Mouse (Mus musculus): ENCODE data around the gene Tmem151a.
"Not testable (repeated sequence)": the region's sequence is repeated elsewhere in the genome, so short reads cannot be mapped to it uniquely, and the experiment has no call there.

Tmem151a gene

DNA sequence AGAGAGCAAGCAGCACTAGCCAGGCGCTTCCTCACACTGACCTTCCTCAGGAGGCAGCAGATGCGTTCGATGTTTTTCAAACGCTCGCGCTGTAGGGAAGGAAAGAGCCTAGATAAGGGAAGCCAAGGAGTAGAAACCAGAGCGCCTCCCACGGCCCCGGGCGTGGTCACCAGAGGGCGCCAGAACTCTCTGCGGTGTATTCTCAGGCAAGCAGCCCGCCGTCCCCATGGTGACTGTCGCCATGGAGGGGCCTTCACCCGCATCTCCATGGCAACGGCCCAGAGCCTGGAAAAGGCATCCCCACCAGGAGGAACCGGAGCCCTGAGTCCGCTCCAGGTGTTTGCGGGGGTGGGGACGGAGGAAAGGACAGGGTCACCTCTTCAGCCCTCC lies 8.9 kb upstream of the Tmem151a start:
- DNase-seq (ENCODE audit: low read depth), result peak; percentile 89

DNA sequence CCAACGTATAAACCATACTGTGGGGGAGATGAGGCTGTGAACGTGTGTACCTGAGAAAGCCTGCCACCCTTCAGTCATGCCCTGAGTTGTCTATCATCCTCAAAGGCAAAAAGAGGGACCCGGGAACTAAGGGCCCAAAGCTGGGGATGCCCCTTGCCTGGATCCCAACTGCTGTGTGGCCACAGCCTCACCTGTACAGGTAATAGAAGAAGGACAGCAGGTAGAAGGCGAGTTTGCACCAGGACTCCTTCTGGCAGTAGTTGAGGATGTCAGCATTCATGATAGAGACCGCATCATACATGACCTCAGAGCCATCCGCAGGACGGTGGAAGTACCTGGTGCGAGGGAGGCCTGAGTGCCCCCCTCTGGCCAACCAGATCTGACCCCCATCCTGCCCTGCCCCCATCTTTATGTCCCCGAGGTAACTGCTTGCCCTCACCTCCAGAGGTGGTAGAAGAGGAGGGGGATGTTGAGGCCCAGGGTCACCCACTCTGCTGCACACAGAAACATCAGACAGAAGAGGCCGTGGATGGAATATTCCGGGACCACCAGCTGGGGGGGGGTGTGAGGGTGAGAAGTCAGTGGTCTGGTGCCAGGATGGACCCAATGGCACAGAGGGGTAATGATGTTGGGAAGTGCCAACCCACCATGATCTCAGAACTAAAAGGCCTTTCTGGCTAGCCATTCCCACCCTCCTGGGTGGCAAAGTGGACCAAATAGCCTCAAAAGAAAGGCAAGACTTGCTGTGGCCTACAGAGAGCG lies 8.3 kb upstream of the Tmem151a start:
- DNase-seq (ENCODE audit: low read depth), result no peak

DNA sequence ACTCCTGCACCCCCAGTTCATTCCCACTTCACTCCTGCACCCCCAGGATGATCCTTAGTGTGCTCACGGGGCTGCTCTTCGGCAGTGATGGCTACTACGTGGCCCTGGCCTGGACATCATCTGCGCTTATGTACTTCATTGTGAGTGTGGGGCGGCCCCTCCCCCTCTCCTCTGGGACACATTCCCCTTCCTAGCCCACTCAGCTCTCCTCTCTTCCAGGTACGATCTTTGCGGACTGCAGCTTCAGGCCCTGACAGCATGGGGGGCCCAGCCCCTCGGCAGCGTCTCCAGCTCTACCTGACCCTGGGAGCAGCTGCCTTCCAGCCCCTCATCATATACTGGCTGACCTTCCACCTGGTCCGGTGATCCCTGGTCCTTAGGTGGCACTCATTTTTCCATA lies 6.8 kb upstream of the Tmem151a start:
- DNase-seq (ENCODE audit: low read depth), result no peak

DNA sequence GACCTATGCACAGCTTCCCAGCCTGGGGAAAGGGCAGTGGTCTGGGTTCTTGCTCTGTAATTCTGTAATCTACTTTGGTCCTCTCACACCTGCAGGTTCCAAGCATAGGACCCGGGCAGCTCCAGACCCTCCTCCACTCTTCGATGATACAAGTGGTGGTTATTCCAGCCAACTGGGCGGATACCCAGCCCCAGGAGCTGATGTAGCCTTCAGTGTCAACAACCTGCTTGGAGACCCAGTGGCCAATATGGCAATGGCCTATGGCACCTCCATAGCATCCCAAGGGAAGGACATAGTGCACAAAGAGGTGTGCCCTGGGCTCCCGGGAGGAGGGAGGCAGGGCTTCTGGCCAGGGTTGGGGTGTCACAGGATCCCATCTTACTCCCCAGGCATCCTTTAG lies 4.0 kb upstream of the Tmem151a start:
- DNase-seq (ENCODE audit: low read depth), result no peak

DNA sequence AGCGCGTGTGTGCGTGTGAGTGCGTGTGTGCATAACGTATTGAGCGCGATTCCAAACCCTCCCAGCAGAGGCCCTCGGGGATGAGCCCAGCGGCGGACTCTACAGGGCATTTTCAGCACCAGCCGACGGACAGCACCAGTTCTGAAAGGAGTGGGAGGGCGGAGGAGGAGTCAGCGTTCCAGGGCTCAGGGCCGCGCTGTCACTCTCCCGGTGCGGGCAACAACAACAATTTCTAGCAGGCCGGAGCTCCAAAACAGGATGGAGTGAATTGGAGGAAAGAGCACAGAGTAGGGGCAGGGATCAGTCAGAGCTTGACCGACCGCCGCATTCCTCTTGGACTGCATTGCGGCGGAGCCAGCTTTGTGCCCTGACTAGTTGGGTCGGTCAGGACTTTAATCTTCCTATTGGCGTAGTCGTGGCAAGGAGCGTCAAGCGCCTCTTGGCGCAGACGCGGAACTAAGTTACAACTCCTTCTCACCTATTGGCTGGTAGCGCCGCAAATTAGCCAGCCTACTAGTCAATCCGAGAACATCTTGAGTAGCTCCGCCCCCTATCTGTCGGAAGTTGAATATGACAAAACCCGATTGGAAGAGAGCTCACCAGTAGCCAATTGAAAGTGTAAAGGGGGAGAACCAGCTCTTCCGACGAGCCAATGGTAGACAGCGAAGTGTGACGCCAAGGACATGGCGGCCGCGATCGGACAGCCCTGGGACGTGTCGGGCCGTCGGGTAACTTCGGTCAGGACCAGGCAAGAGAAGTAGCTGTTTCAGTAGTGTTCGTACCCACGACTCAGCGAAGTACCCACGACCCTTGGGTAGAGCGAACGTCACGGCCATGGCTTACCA lies 2.8 kb upstream of the Tmem151a start, which contains the start of gene Yif1a:
Yif1a (plus strand) TSS at position 655 of the 845 bp plus-strand sequence.
- peak; percentile 98 for DNase-seq (ENCODE audit: low read depth)

DNA sequence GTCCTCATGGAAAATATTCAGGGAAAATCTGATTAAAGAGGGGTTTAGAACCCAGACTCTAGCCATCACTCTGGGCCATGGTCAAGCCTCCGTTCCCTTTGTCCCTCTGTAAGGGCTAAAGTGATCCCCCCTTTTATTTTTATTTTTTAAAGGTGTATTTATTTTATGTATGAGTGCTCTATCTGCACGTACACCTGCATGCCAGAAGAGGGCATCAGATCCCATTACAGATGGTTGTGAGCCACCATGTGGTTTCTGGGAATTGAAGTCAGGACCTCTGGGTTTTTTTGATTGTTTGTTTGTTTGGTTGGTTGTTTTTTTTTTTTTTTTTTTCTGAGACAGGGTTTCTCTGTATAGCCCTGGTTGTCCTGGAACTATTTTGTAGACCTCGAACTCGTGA lies 1.2 kb upstream of the Tmem151a start:
- DNase-seq (ENCODE audit: low read depth), result not testable (repeated sequence)

DNA sequence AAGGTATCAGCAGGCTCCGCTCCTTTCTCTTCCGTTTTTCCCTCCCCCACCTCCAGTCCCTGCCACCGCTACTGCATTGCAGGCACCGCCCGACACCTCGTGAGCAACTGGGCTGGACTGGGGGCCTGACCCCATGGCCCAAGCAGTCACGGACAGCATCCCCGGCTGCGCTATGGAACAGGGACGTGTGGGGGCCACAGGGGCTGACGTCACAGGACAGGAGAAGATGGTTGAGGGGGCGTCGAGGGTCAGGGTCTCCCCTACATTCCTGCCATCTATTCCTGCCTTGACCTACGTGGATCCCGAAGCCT lies 542 bp downstream of the Tmem151a start:
- DNase-seq (ENCODE audit: low read depth), result no peak

DNA sequence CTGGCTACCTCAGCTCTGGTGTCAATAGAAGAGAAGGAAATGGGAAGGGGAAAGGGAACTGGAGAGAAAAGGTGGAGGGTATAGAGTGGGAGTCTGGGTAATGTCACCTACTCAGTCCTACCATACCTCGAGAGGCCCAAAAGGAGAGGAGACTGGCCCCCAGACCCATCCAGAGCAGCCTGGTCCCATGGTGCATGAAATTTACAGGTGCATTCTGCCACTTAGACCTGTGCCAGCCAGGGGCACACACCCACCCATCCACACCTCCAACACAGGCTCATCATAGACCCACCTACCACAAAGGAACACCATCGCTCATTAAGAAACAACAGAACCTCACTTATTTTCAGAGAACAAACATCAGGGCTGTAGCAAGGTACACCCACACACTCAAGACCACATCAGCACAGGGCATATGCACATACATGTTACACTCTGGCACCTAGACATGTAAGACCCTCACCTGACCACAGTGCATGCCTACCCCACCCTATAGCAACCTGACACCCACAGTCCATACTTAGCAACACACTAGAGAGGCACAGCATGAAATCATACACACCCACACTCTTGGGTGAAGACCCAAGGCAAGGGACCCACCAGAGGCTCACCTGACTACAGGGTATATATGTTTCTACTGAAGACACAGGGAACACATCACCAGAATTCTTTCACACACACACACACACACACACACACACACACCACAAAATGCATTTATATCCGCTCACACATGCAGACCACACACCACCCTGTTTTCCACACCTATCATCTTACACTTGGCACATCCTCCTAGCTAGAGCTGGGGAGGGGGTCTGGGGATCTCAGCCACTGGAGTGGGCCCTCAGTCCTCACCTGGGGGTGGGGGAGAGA lies 1.1 kb downstream of the Tmem151a start:
- DNase-seq (ENCODE audit: low read depth), result no peak

DNA sequence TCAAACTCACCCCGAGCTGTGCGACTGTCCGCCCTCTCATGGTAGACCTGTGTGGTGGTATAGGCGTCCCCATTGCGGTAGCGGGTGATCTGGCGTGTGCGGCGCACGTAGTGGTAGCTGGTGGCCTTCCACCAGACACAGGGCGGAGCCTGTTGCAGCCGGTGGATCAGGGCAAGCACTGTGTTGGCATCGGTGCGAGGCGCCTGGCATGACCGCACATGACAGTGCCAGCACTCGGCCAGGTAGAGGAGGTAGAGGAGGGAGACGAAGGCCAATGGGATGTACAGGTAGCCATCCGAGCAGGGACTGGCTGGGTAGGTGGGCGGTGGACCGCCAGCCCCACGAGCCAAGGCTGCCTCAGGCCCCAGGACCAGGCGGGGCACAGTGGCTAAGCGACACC lies 2.7 kb downstream of the Tmem151a start:
- DNase-seq (ENCODE audit: low read depth), result no peak

DNA sequence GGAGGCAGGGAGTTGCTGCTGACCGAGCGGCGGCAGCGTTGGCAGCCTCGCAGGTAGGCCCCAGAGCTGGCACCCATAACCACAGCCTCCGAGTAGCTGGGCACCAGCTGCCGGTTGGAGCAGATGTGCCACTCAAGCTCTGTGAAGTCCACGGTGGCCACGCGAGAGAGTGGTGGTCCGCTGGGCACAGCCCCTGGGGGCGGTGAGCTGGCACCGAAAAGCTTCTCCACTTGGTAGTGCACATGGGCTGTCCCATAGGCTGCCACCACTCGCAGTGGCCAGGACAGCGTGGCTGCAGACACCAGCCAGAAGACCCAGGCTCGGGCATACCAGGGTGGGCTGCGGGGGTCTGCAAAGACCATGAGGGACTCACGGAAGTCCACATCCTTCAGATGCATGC lies 3.3 kb downstream of the Tmem151a start:
- no peak for DNase-seq (ENCODE audit: low read depth)

DNA sequence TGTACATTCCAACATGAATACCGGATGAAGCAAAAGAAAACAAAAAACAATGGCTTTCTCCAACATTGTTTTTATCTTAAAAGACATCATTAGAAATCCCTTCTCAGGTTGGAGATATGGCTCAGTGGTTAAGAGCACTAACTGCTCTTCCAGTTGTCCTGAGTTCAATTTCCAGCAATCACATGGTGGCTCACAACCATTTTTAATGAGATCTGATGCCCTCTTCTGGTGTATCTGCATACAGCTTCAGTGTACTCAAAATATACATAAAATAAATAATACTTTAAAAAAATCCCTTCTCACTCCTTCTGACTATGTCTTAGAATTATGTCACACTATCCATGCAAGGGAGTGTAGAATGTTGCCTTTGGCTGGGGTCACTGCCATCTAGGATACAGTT lies 6.1 kb downstream of the Tmem151a start:
- DNase-seq (ENCODE audit: low read depth), result no peak

DNA sequence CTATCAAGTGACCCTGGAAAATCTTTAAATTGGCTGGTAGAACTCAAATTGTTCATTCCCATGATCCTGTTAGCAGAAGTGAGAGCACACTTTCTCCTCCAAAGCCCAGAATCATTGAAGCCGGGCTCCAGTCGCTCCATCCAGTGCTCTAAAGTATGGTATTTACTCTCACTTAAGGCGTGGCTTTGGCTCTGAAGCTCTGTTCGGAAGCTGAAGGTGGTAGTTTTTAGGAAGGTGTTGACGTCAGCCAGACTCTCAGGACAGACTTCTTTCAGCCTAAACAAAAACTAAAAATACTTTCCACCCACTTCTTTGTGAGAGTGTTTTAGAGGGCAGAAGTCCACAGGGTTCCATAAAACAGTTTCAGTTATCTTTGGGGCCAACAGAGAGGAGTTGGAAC lies 11.8 kb downstream of the Tmem151a start:
- no peak for DNase-seq (ENCODE audit: low read depth)

DNA sequence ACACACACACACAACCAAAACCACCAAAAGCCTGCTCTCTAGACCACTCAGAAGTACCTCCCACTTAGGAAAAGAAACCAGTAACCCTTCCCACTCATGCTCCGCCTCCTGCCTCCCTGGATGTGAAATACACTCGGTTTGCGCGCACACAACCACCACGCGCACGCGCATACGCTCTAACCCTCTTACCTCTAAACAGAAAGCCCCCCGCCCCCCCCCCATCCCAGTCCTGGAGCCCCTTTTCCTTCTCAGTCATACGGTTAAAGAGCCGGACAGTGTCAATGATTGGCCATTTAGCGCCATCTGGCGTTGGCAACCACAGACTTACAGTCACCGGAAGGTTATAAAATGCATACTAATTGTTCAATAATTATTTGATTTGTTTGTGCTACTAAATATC lies 12.3 kb downstream of the Tmem151a start:
- peak; percentile 71 for DNase-seq (ENCODE audit: low read depth)

DNA sequence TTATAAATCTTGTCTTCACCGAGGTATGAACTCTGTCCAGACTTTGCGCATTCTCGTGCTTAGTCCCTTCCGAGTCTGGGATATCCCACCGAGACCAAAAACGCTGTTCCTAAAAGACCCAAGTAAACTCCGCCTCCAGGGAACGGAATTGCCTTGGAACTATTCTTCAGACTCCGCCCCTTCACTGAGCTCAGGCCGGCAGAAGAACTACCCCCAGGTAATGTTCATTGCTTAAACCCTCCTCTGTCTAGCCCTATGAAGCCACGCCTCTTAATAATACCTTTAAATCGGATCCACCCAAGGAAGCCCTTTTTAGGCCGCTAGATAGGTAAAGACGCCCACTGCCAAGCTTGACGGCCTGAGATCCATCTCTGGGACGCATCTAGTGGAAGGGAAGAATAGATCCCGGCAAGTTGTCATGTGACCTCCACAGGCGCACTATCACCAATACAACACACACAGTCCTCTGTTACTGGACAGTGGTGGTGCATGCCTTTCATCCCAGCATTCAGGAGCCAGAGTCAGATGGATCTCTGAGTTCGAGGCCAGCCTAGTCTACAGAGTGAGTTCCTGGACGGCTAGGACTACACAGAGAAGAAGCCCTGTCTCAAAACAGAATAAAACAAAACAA lies 12.8 kb downstream of the Tmem151a start:
- DNase-seq (ENCODE audit: low read depth), result no peak

DNA sequence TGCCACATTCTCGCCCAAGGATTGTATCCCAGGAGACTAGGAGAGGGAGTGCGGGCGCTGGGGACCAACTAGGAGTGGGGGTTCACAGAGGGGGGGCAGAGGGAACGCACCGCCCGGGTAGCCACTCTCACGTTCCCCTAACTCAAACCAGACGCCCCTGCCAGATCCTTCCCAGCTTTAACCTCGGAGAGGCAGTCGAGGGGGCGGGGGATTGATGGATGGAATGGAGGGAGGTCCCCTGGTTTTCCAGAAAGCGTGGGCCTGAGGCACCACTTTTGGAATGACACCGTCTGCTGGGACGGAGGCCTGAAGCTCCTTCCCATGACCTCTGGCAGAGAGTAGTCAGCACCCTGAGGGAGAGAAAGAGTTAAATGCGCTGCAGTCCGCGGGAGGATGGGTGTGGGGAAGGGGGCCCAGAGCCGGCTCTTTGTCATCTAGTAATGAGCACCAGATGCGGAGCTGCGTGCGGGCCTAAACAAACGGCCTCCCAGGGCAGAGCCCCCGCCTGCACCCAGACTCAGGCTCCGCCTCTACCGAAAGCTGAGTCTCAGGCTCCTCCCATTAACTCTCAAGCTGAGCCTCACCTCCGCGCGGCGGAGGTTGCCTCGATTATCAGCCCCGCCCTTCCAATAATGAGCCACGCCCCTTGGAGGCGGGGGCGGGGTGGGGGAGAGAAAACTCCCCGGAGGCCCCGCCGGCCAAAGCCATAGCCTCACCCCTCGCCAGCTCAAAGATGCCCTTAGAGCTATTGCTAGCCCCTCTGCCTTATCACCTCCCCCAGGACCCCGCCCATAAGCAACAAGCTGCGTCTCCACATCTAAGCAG lies 13.6 kb downstream of the Tmem151a start:
- DNase-seq (ENCODE audit: low read depth), result peak; percentile 69

DNA sequence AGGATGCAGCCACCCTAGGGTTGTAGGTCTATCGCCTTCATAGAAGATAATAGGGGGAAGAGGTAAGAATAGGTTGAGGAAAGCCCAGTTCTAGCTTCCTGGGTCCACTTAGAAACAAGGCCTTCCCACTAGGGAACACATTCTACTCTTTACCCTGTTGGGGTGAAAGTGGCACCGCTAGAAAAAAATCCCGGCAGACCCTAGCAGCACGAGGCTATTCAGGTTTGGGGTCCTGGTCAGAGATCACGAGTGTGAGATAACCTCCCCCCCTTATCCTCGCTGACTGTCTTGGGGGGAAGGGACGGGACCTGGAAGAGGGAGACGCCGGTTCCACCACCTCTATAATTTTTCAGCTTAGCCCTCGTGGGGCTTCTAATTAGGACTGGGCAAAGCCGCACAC lies 14.3 kb downstream of the Tmem151a start:
- no peak for DNase-seq (ENCODE audit: low read depth)

DNA sequence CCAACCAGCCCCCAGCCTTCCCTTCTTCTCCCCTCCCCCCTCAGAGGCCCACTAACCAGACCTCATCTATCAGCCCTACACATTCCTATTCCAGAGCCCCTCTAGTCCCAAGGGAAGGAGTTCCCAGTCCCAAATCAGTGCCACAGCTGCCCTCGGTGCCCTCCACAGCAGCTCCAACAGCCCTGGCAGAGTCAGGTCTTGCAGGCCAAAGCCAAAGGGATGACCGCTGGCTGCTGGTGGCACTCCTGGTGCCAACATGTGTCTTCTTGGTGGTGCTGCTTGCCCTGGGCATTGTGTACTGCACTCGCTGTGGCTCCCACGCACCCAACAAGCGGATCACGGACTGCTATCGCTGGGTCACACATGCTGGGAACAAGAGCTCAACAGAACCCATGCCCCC lies 15.4 kb downstream of the Tmem151a start:
- DNase-seq (ENCODE audit: low read depth), result no peak

DNA sequence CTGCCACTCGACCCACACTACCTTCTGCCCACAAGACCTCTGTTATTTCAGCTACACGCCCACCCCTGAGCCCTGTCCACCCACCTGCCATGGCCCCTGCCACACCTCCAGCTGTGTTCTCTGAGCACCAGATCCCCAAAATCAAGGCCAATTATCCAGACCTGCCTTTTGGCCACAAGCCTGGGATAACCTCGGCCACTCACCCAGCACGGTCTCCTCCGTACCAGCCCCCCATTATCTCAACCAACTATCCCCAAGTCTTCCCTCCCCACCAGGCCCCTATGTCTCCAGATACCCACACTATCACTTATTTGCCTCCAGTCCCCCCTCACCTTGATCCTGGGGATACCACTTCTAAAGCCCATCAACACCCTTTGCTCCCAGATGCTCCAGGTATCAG lies 15.8 kb downstream of the Tmem151a start:
- no peak for DNase-seq (ENCODE audit: low read depth)

DNA sequence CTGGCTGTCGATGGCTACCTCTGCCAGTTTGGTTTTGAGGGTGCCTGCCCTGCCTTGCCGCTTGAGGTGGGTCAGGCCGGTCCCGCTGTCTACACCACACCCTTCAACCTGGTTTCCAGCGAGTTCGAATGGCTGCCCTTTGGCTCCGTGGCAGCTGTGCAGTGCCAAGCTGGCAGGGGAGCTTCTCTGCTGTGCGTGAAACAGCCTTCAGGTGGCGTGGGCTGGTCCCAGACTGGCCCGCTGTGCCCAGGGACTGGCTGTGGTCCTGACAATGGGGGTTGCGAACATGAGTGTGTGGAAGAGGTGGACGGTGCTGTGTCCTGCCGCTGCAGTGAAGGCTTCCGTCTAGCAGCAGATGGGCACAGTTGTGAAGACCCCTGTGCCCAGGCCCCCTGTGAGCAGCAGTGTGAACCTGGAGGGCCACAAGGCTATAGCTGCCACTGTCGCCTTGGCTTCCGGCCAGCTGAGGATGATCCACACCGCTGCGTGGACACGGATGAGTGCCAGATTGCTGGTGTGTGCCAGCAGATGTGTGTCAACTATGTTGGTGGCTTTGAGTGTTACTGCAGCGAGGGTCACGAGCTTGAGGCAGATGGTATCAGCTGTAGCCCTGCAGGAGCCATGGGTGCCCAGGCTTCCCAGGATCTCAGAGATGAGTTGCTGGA lies 16.6 kb downstream of the Tmem151a start:
- DNase-seq (ENCODE audit: low read depth), result no peak

DNA sequence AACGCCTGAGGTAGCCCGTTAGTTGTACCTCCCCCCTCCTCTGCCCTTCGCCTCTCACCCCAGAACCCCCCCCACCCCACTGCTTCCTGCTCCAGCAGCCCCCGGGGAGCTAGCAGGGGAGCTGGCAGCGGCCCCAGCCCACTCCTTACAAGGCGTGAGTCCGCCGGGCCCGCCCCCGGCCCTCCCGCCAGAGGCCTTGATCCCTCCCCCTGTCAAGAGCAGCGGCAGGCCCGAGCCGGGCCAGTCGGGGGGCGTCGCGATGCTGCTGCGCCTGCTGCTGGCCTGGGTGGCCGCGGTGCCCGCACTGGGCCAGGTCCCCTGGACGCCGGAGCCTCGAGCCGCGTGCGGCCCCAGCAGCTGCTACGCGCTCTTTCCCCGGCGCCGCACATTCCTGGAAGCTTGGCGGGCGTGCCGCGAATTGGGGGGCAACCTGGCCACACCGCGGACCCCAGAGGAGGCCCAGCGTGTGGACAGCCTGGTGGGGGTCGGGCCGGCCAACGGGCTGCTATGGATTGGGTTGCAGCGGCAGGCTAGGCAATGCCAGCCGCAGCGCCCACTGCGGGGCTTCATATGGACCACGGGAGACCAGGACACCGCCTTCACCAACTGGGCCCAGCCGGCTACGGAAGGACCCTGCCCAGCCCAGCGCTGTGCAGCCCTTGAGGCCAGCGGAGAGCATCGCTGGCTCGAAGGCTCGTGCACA lies 17.3 kb downstream of the Tmem151a start, which contains the start of gene Cd248:
Cd248 (plus strand) TSS at position 212 of the 703 bp plus-strand sequence.
- DNase-seq (ENCODE audit: low read depth), result no peak
